Mouse (Mus musculus): ENCODE measurements around the gene Hlf. TPM values are rescaled to one million over a fixed set of nuclear protein-coding genes. Genes with fewer than 3 reads are reported as not detected.

The Hlf gene
- polyA plus RNA-seq, 1 experiment = 0.02 TPM

DNA sequence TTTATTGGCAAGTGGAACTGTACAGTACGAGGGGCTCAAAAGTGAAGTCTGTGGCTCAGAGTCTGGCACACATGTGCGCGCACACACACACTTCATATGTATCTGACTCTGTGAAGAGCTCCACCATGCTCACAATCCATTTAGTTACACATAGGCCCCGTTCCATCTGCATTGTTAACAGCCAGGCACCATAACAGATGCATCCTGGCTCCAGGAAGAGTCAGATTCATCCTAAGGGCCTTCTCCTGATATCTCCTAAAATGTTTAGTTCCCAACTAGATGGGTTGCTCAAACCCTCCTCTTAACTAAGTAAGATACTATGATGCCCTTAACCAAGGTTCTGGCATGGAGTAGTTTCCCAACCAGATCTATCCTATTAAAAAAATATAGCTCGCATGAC is 64.5 kb downstream of the Hlf start:
- Histone ChIP-seq H3K79me2 (ENCODE audit: control insufficient read depth, insufficient read depth) (no peaks in the 10 kb centered on the region), H3K36me3 (ENCODE audit: control insufficient read depth, insufficient read depth) (no peaks in the 10 kb centered on the region), H3ac (ENCODE audit: control insufficient read depth, insufficient read length) (no peak overlapping the region), H3K4me3 (no peak overlapping the region), H3K27me3 (ENCODE audit: control insufficient read depth, insufficient read depth, insufficient read length) (no peaks in the 10 kb centered on the region), H3K4me2 (ENCODE audit: low read depth) (no peak overlapping the region)
- TF ChIP-seq SRF (IDR thresholded peaks at IDR 0.05; ENCODE audit: control insufficient read depth, insufficient read length, low read depth) (no peak), MYOG (IDR thresholded peaks at IDR 0.05; ENCODE audit: control insufficient read depth in 1 of 3, insufficient read depth in 1 of 3, insufficient read length in 2 of 3, low read depth in 2 of 3) (no peak), REST (IDR thresholded peaks at IDR 0.05; ENCODE audit: insufficient read depth, insufficient read length) (no peak), POLR2AphosphoS2 (IDR thresholded peaks at IDR 0.05; ENCODE audit: insufficient read length, low read depth) (no peak), CEBPB (IDR thresholded peaks at IDR 0.05; ENCODE audit: insufficient read depth, poor library complexity, severe bottlenecking) (no peak), TCF12 (IDR thresholded peaks at IDR 0.05; ENCODE audit: insufficient read depth, poor library complexity, severe bottlenecking) (no peak), TCF3 (IDR thresholded peaks at IDR 0.05; ENCODE audit: insufficient read length, low read depth) (no peak), MAX (IDR thresholded peaks at IDR 0.05; ENCODE audit: low read depth) (no peak), POLR2A (IDR thresholded peaks at IDR 0.05; ENCODE audit: insufficient read length, low read depth) (no peak), MYOD1 (IDR thresholded peaks at IDR 0.05; ENCODE audit: control insufficient read depth in 1 of 3, insufficient read length in 2 of 3, low read depth in 2 of 3) (no peak), USF1 (IDR thresholded peaks at IDR 0.05; ENCODE audit: low read depth) (no peak), E2F4 (IDR thresholded peaks at IDR 0.05; ENCODE audit: insufficient read depth) (no peak)

DNA sequence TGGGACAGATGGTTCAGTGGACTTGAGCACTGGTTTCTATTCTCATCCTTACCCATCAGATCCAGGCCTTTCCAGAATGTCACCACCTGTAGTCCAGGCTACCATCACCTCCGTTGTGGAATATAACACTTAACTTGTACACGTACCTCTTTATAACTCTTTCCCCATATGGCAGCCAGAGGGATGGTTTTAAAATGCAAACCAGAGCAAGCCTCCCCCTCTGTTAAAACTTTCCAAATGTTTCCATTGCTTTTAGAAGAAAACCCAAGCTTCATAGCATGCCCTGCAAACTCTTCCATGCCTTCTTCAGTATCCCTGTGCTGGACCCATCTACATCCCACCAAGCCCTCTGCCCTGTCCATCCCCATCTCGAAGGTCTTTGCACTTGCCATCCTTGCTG is 66.1 kb downstream of the Hlf start:
- no peaks in the 10 kb centered on the region for H3K79me2 ChIP-seq (ENCODE audit: control insufficient read depth, insufficient read depth)
- no peaks in the 10 kb centered on the region for H3K36me3 ChIP-seq (ENCODE audit: control insufficient read depth, insufficient read depth)
- no peak overlapping the region for H3ac ChIP-seq (ENCODE audit: control insufficient read depth, insufficient read length)
- no peak overlapping the region for H3K4me2 ChIP-seq (ENCODE audit: low read depth)
- no peak overlapping the region for H3K4me3 ChIP-seq
- TF ChIP-seq CEBPB (IDR thresholded peaks at IDR 0.05; ENCODE audit: insufficient read depth, poor library complexity, severe bottlenecking) = no peak
- TF ChIP-seq REST (IDR thresholded peaks at IDR 0.05; ENCODE audit: insufficient read depth, insufficient read length) = no peak
- no peak for TF ChIP-seq MYOD1 (IDR thresholded peaks at IDR 0.05; ENCODE audit: control insufficient read depth in 1 of 3, insufficient read length in 2 of 3, low read depth in 2 of 3)
- no peak for TF ChIP-seq TCF12 (IDR thresholded peaks at IDR 0.05; ENCODE audit: insufficient read depth, poor library complexity, severe bottlenecking)
- no peak for TF ChIP-seq POLR2A (IDR thresholded peaks at IDR 0.05; ENCODE audit: insufficient read length, low read depth)
- TF ChIP-seq E2F4 (IDR thresholded peaks at IDR 0.05; ENCODE audit: insufficient read depth) = no peak
- no peak for TF ChIP-seq POLR2AphosphoS2 (IDR thresholded peaks at IDR 0.05; ENCODE audit: insufficient read length, low read depth)
- peaks cover 5% of the 10 kb centered on the region for H3K27me3 ChIP-seq (ENCODE audit: control insufficient read depth, insufficient read depth, insufficient read length)

DNA sequence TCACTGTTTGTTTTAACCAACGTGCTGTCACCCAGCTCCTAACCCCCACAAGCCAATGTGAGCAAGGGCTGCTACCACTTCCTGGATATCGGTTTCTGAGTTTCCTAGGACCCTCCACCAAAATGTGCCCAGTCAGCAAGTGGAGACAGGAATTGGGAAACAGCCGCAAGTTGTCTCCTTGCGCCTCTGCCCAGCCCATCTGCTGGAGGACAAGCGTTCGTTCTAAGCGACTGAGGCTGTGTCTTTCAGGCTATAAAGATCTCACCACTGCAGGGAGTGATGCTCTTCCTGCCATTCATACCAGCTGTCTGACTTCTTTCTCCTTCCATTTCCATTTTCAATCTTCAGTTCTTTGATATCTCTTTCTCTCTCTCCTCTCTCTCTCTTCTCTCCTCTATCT is 69.8 kb downstream of the Hlf start:
- no peak overlapping the region for H3K4me3 ChIP-seq
- H3K4me2 ChIP-seq (ENCODE audit: low read depth) = no peak overlapping the region
- H3K27me3 ChIP-seq (ENCODE audit: control insufficient read depth, insufficient read depth, insufficient read length) = peaks cover 5% of the 10 kb centered on the region
- H3K36me3 ChIP-seq (ENCODE audit: control insufficient read depth, insufficient read depth) = no peaks in the 10 kb centered on the region
- no peak overlapping the region for H3ac ChIP-seq (ENCODE audit: control insufficient read depth, insufficient read length)
- no peaks in the 10 kb centered on the region for H3K79me2 ChIP-seq (ENCODE audit: control insufficient read depth, insufficient read depth)
- TF ChIP-seq CEBPB (IDR thresholded peaks at IDR 0.05; ENCODE audit: insufficient read depth, poor library complexity, severe bottlenecking) = no peak
- no peak for TF ChIP-seq POLR2AphosphoS2 (IDR thresholded peaks at IDR 0.05; ENCODE audit: insufficient read length, low read depth)
- no peak for TF ChIP-seq MAX (IDR thresholded peaks at IDR 0.05; ENCODE audit: low read depth)
- TF ChIP-seq E2F4 (IDR thresholded peaks at IDR 0.05; ENCODE audit: insufficient read depth) = no peak
- TF ChIP-seq TCF3 (IDR thresholded peaks at IDR 0.05; ENCODE audit: insufficient read length, low read depth) = no peak
- TF ChIP-seq TCF12 (IDR thresholded peaks at IDR 0.05; ENCODE audit: insufficient read depth, poor library complexity, severe bottlenecking) = no peak
- no peak for TF ChIP-seq MYOG (IDR thresholded peaks at IDR 0.05; ENCODE audit: control insufficient read depth in 1 of 3, insufficient read depth in 1 of 3, insufficient read length in 2 of 3, low read depth in 2 of 3)
- no peak for TF ChIP-seq USF1 (IDR thresholded peaks at IDR 0.05; ENCODE audit: low read depth)

DNA sequence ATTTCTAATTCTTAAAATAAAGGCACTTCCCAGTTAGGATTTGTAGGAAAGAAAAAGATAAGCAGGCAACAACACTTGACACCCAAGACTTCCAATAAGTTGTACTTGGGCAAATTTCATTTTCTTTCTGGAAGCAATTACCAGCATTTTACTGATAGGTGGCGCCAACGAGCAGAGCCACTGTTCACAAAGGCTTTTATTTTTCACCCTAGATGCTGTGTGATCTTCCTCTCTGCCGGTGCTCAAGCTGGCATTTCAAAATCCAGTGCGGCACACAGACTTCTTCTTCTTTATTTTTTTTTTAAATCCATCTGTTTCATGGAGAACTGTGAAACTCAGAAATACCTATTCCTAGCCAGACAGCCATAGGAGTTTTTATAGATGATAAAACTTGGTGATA is 73.2 kb downstream of the Hlf start:
- no peak overlapping the region for H3ac ChIP-seq (ENCODE audit: control insufficient read depth, insufficient read length)
- no peaks in the 10 kb centered on the region for H3K36me3 ChIP-seq (ENCODE audit: control insufficient read depth, insufficient read depth)
- TF ChIP-seq SRF (IDR thresholded peaks at IDR 0.05; ENCODE audit: control insufficient read depth, insufficient read length, low read depth) (no peak), E2F4 (IDR thresholded peaks at IDR 0.05; ENCODE audit: insufficient read depth) (no peak), MYOG (IDR thresholded peaks at IDR 0.05; ENCODE audit: control insufficient read depth in 1 of 3, insufficient read depth in 1 of 3, insufficient read length in 2 of 3, low read depth in 2 of 3) (no peak), POLR2A (IDR thresholded peaks at IDR 0.05; ENCODE audit: insufficient read length, low read depth) (no peak), CEBPB (IDR thresholded peaks at IDR 0.05; ENCODE audit: insufficient read depth, poor library complexity, severe bottlenecking) (no peak), TCF3 (IDR thresholded peaks at IDR 0.05; ENCODE audit: insufficient read length, low read depth) (no peak), TCF12 (IDR thresholded peaks at IDR 0.05; ENCODE audit: insufficient read depth, poor library complexity, severe bottlenecking) (no peak)
- H3K27me3 ChIP-seq (ENCODE audit: control insufficient read depth, insufficient read depth, insufficient read length) = peaks cover 5% of the 10 kb centered on the region
- H3K4me3 ChIP-seq = no peak overlapping the region
- H3K79me2 ChIP-seq (ENCODE audit: control insufficient read depth, insufficient read depth) = no peaks in the 10 kb centered on the region
- no peak overlapping the region for H3K4me2 ChIP-seq (ENCODE audit: low read depth)

DNA sequence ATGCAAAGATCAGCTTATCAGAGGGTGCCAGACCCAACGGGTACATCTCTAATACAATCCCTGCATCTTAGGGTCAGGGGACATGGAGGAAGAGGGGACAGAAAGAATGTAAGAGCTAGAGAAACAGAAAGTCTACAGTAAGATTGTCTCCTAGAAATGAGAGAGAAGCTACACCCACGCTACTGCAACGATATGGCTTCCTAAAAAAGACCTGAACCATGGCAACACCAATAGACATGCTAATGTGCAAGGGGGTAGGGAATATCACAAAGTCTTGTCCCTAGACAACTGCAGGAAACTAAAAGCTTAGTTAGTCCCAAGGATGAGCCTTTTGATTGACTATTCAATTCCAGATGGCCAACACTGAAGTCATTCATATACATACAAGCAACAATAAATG is 76.1 kb downstream of the Hlf start:
- no peak for TF ChIP-seq CEBPB (IDR thresholded peaks at IDR 0.05; ENCODE audit: insufficient read depth, poor library complexity, severe bottlenecking)
- no peak for TF ChIP-seq REST (IDR thresholded peaks at IDR 0.05; ENCODE audit: insufficient read depth, insufficient read length)
- TF ChIP-seq POLR2AphosphoS2 (IDR thresholded peaks at IDR 0.05; ENCODE audit: insufficient read length, low read depth) = no peak
- TF ChIP-seq SRF (IDR thresholded peaks at IDR 0.05; ENCODE audit: control insufficient read depth, insufficient read length, low read depth) = no peak
- no peak for TF ChIP-seq TCF12 (IDR thresholded peaks at IDR 0.05; ENCODE audit: insufficient read depth, poor library complexity, severe bottlenecking)
- TF ChIP-seq POLR2A (IDR thresholded peaks at IDR 0.05; ENCODE audit: insufficient read length, low read depth) = no peak
- no peak for TF ChIP-seq MAX (IDR thresholded peaks at IDR 0.05; ENCODE audit: low read depth)
- TF ChIP-seq MYOD1 (IDR thresholded peaks at IDR 0.05; ENCODE audit: control insufficient read depth in 1 of 3, insufficient read length in 2 of 3, low read depth in 2 of 3) = no peak
- no peak for TF ChIP-seq E2F4 (IDR thresholded peaks at IDR 0.05; ENCODE audit: insufficient read depth)
- no peak for TF ChIP-seq MYOG (IDR thresholded peaks at IDR 0.05; ENCODE audit: control insufficient read depth in 1 of 3, insufficient read depth in 1 of 3, insufficient read length in 2 of 3, low read depth in 2 of 3)
- TF ChIP-seq USF1 (IDR thresholded peaks at IDR 0.05; ENCODE audit: low read depth) = no peak
- no peak for TF ChIP-seq TCF3 (IDR thresholded peaks at IDR 0.05; ENCODE audit: insufficient read length, low read depth)
- Histone ChIP-seq H3K4me3 (no peak overlapping the region), H3K79me2 (ENCODE audit: control insufficient read depth, insufficient read depth) (no peaks in the 10 kb centered on the region), H3ac (ENCODE audit: control insufficient read depth, insufficient read length) (no peak overlapping the region), H3K4me2 (ENCODE audit: low read depth) (no peak overlapping the region), H3K27me3 (ENCODE audit: control insufficient read depth, insufficient read depth, insufficient read length) (no peaks in the 10 kb centered on the region), H3K36me3 (ENCODE audit: control insufficient read depth, insufficient read depth) (no peaks in the 10 kb centered on the region)

Measured in myocyte (in vitro differentiated cells).